Mouse (Mus musculus): ENCODE data around the gene Tm4sf1. TPM values are rescaled to one million over a fixed set of nuclear protein-coding genes. Genes with fewer than 3 reads are reported as not detected.

Tm4sf1 gene
- polyA plus RNA-seq, 1 experiment = 323 TPM

DNA sequence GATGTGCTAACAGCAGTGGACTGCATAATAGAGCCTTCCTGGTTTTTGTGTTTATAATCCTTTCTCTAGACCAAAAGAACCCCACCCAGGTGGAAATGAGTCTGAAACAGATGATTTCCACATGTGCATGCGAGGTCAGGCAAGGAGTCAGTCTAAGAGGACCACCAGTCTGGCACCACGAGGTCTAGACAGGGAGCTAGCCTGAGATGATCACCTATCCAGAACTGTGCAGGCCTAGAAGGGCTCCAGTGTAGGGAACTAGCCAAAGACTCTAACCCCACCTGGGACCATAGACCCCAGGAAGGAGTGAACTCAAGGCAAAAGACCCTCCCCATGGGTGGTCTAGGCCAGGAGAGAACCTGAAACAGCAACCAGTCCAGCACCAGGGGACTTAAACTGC is 48.7 kb downstream of the Tm4sf1 start:
- TF ChIP-seq POLR2A (IDR thresholded peaks at IDR 0.05; ENCODE audit: borderline replicate concordance, extremely low read depth, low read depth, low read length) (no peak), CTCF (IDR thresholded peaks at IDR 0.05; ENCODE audit: insufficient read depth, low read length) (no peak)
- DNase-seq = no peak
- WGBS = 43% methylated on average over 2 of the region's 2 CpGs
- Histone ChIP-seq H3K4me3 (replicated peaks; ENCODE audit: extremely low read depth, low read depth, low read length) (no peak overlapping the region), H3K4me1 (ENCODE audit: control insufficient read depth, insufficient read depth, low read length) (no peaks in the 10 kb centered on the region)

DNA sequence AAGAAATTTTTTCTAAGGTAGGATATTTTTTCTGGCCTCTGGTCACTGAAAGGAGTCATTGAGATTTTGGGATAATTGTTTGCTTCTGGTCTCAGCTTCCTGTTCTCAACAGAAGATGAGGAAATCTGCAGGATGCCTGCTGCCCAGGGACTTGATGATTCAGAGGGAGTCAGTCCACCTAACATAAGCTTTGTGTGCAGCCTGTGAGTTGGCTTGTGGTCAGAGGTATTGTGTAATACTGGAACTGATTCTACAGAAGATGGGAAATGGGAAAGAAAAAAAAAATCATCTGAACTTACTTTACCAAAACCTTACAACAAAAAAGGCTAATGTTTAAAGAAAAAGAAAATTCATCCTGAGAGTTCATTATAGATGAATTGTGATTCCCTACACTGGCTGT is 49.2 kb downstream of the Tm4sf1 start:
- Histone ChIP-seq H3K4me3 (replicated peaks; ENCODE audit: extremely low read depth, low read depth, low read length) (no peak overlapping the region), H3K4me1 (ENCODE audit: control insufficient read depth, insufficient read depth, low read length) (no peaks in the 10 kb centered on the region)
- no peak for TF ChIP-seq POLR2A (IDR thresholded peaks at IDR 0.05; ENCODE audit: borderline replicate concordance, extremely low read depth, low read depth, low read length)
- DNase-seq = no peak

DNA sequence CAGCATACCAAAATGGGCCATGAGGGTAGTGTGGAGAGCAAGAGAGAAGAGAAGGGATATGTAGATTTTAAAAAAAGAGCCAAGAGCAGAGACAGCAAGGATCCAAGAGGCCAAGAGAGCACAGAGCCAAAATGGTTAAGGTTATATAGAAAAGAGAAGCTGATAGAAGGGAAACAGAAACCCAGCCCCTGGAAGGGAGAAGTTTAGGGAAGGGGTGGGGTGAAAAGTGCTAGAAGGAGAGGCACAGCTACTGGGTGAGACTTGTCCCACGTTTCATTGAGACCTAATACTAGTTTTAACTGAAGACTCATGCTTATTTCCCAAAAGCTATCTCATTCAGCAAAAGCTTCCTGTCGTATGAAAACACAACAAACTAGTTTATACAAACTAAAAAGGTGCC is 56.5 kb downstream of the Tm4sf1 start:
- TF ChIP-seq POLR2A (IDR thresholded peaks at IDR 0.05; ENCODE audit: borderline replicate concordance, extremely low read depth, low read depth, low read length) = no peak
- no peak for TF ChIP-seq CTCF (IDR thresholded peaks at IDR 0.05; ENCODE audit: insufficient read depth, low read length)
- Histone ChIP-seq H3K4me3 (replicated peaks; ENCODE audit: extremely low read depth, low read depth, low read length) (no peak overlapping the region), H3K4me1 (ENCODE audit: control insufficient read depth, insufficient read depth, low read length) (no peaks in the 10 kb centered on the region)
- WGBS = 43% methylated on average over 2 of the region's 2 CpGs
- DNase-seq = no peak

Other genes with a start within 250 kb of the Tm4sf1 start
- gene Tm4sf4, start 123.3 kb upstream of the Tm4sf1 start, polyA plus RNA-seq (2012; rRNA removed) = 0.07 TPM in 1 of 2 replicates, not detected in the other

All from lung, adult 2 months (tissue).